Mouse (Mus musculus) heart, embryonic 16.5 days (tissue): ENCODE results near the gene Tinf2. TPM values are rescaled to one million over a fixed set of nuclear protein-coding genes. Genes with fewer than 3 reads are reported as not detected.

Experiments used
- ATAC-seq: fragments of 200-750 bp; cut with Nextera tagmentation; replicated peaks from 2 replicates; pipeline ENCODE4 v1.8.0; 2017; ENCODE audit warnings: moderate number of reproducible peaks; ENCODE audit not compliant: insufficient read depth, low FRiP score; ENCODE audit errors: extremely low read depth
- H3K27ac ChIP-seq: fragments of 300-500 bp; sonication (generic); 2 replicates; pipeline ENCODE4 v1.5.1; 2014; ENCODE audit warnings: mild to moderate bottlenecking, low read length, control low read depth, moderate library complexity
- H3K27me3 ChIP-seq: fragments of 300-500 bp; sonication (generic); 2 replicates; pipeline ENCODE4 v1.6.1; 2014; ENCODE audit warnings: low read length, mixed read lengths; ENCODE audit not compliant: control insufficient read depth, insufficient read depth
- H3K36me3 ChIP-seq: fragments of 300-500 bp; sonication (generic); 2 replicates; pipeline ENCODE4 v1.6.1; 2014; ENCODE audit not compliant: control insufficient read depth, insufficient read depth
- H3K4me1 ChIP-seq: fragments of 300-500 bp; sonication (generic); 2 replicates; pipeline ENCODE4 v1.6.1; 2014; ENCODE audit warnings: low read length, mixed read lengths; ENCODE audit not compliant: control insufficient read depth, insufficient read depth
- H3K4me2 ChIP-seq: fragments of 300-500 bp; sonication (generic); 2 replicates; pipeline ENCODE4 v1.6.1; 2014; ENCODE audit warnings: low read depth, mild to moderate bottlenecking, control low read depth, low read length
- H3K4me3 ChIP-seq: fragments of 300-500 bp; sonication (generic); 2 replicates; pipeline ENCODE4 v1.5.1; 2014; ENCODE audit warnings: mild to moderate bottlenecking, control low read depth, low read length
- H3K9ac ChIP-seq: fragments of 300-500 bp; sonication (generic); 2 replicates; pipeline ENCODE4 v1.6.1; 2014; ENCODE audit warnings: low read length, control low read depth
- H3K9me3 ChIP-seq: fragments of 300-500 bp; sonication (generic); replicated peaks from 2 replicates; pipeline ENCODE4 v1.6.1; 2016; ENCODE audit warnings: low read length; ENCODE audit not compliant: control insufficient read depth
- WGBS: fragments of 180-500 bp; shearing (Covaris S2); extraction: QIAGEN DNeasy Blood & Tissue Kit; methylation state at CpG from one replicate; pipeline ENCODE4 v1.1.7; 2014; 5-methylcytosine and 5-hydroxymethylcytosine counted together
- polyA plus RNA-seq: library from polyadenylated mRNA; unstranded; fragments of >200 nt; fragmentation: Nextera tagmentation; extraction: Ambion mirVana; gene quantifications from 2 replicates; pipeline ENCODE4 v1.2.1, GENCODE M21; 2015

Tinf2 gene
- polyA plus RNA-seq, 1 experiment from 2014 or later, result 27.5 TPM

DNA sequence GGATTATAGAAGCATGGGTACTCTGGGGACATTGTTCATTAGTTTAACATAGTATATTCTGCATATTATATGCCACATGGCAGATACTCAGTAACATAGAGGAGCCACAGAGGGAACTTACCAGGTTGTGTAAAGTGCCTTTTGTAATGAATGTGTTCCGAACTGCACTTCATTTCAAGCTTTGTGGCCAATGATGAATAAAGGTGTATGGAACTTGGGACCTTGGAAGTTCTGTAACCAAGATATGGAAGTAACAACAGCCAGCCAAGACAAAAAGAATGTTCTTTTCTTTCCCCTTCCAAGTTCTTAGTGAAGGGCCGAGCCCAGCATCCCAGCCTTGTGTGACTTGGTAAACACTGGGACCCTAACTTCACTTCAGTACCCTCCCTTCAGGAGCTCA lies 31.7 kb downstream of the Tinf2 start, which contains the start of gene Tssk4:
Tssk4 (plus strand) TSS at position 301 of the 400 bp plus-strand sequence.
- Histone ChIP-seq H3K9me3 (no peaks in the 10 kb centered on the region), H3K4me2 (no peak within 1 kb of the TSS), H3K4me3 (no peak within 1 kb of the TSS), H3K27me3 (no peaks in the 10 kb centered on the region), H3K27ac (no peak within 1 kb of the TSS), H3K4me1 (peaks cover 7% of the 10 kb centered on the region), H3K36me3 (peaks cover 3% of the 10 kb centered on the region; the same call in 1 of the 2 replicates), H3K9ac (no peak within 1 kb of the TSS)
- 88% methylated on average over 2 of the region's 2 CpGs for WGBS
- ATAC-seq, result no peak

DNA sequence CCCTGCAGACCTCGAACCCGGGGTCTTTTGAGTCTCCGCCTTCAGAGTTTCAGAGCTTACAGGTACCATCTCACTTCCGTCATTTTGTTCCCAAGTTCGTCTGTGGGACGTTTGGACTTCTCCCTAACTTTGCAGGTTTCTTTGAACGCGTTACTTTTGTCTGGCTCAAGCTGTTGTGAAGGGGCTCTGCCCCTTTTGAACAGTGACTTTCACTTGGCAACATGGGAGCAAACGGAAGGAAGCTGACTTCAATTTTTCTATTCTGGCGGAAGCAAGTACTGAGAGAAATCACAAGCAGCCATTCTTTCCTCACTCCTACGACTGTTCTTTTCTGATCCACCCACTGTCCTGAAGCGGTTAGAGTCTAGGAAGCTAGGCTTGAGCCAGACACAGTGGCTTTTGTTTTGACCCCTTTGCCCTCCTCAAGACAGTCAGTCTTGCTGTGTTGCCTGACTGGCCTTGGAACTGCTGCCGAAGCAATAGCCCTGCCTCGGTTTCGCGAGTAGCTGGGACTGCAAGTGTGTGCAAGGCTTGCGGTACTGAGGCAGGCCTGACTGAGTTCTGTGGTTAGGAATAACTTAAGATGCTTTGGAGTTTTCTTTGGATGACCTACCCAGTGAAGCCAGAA lies 37.2 kb downstream of the Tinf2 start:
- no peak for ATAC-seq

DNA sequence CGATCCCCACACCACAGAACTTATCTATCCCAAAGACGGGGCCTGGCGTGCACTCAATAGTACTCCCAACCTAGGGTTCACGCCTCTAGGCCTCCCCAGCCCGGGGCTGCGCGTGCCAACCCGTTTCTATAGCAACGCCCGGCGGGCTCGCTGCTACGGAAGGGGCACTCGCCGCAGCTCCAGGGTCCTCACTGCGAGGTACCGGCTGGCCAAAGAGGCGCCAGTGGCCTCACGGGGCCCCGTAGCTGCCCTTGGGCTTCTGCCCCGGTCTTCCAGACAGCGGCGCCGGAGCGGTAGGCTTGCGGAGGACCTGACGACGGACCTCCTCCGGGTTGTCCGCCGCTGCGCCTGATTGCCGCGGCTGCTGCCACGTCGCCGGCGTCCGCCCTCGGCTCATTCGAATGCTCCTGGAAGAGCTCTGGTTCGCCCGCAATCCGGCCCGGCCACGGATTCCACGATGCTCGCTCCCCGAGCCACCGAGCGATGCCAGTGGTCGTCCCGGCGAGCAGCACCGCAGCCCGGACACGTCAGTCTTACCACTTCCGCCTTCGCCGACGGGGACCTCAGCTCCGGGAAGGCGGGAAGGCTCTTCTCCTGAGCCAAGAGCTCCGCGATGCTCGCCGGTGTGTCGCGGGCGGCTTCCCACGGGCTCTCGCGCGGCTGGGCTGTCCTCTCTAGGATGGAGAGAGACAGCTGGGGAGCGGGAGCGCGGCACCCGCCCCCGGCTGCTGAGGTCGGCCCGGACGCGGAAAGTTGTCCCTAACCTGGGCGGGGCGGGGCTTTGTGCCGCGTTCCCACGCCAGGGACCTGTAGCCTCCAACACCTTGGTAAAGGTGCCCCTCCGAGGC lies 38.3 kb downstream of the Tinf2 start, which contains the start of gene Tm9sf1:
Tm9sf1 (minus strand) TSS at position 747 of the 848 bp plus-strand sequence.
- Histone ChIP-seq H3K4me2 (peak within 1 kb of the TSS; percentile 82), H3K9ac (peak within 1 kb of the TSS; percentile 98), H3K27me3 (no peaks in the 10 kb centered on the region), H3K36me3 (peaks cover 27% of the 10 kb centered on the region), H3K4me1 (peaks cover 19% of the 10 kb centered on the region), H3K9me3 (no peaks in the 10 kb centered on the region), H3K27ac (peak within 1 kb of the TSS; percentile 97), H3K4me3 (peak within 1 kb of the TSS; percentile 96)
- ATAC-seq, result peak; percentile 84
- WGBS, result under 1% methylated on average over 88 of the region's 89 CpGs

More for the DNA sequence above, 37.2 kb downstream of the Tinf2 start:
- Histone ChIP-seq H3K36me3 (peaks cover 23% of the 10 kb centered on the region), H3K4me2 (peak overlapping the region; percentile 82), H3K9me3 (no peaks in the 10 kb centered on the region), H3K27ac (peak overlapping the region; percentile 97), H3K9ac (peak overlapping the region; percentile 98), H3K27me3 (no peaks in the 10 kb centered on the region), H3K4me1 (peaks cover 19% of the 10 kb centered on the region), H3K4me3 (peak overlapping the region; percentile 96)
- 15% methylated on average over 17 of the region's 17 CpGs for WGBS

DNA sequence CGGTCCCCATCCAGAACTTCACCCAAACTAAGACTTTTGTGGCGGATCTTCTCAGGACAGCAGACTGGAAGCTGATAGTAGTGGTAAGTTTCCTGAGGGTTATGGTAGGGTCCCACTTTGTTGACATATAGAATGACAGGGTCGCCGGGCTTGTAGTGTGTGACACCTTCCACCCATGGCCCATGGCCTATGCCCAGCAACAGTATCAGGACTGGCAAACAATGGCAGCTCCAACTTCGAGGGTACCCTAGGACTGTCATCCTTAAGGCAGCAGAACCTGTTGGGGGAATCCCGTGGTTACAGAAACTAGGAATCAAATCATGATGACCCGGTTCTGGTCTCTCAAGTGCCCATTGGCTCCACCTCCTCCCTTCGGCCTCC lies 39.0 kb downstream of the Tinf2 start:
- peak overlapping the region; percentile 97 for H3K27ac ChIP-seq
- 17% methylated on average over 8 of the region's 8 CpGs for WGBS
- peak overlapping the region; percentile 82 for H3K4me2 ChIP-seq
- H3K4me1 ChIP-seq, result peaks cover 19% of the 10 kb centered on the region
- H3K9me3 ChIP-seq, result no peaks in the 10 kb centered on the region
- ATAC-seq, result peak; percentile 15
- H3K9ac ChIP-seq, result peak overlapping the region; percentile 98
- peaks cover 34% of the 10 kb centered on the region for H3K36me3 ChIP-seq
- H3K27me3 ChIP-seq, result no peaks in the 10 kb centered on the region
- peak overlapping the region; percentile 96 for H3K4me3 ChIP-seq

DNA sequence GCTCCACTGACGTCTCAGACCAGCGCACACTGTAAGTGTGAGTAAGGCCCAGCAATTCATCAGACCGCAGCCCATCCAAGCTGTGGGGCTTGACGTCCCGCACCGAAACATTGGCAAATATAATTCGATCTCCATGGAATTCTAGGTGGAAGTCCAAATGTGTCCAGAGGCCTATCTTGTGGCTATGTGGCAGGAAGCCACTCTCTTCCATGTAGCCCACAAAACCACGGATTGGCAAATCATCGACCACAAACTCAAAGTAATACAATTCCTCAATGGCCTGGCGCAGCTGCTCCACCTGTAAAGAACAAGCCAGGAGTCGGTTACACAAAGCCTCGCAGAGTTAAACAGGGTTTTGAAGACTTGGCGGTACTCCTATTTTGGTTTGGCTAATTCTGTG lies 40.3 kb downstream of the Tinf2 start:
- WGBS, result 93% methylated on average over 13 of the region's 13 CpGs
- ATAC-seq, result no peak
- Histone ChIP-seq H3K27me3 (no peaks in the 10 kb centered on the region), H3K36me3 (peaks cover 44% of the 10 kb centered on the region), H3K4me3 (no peak overlapping the region), H3K9me3 (no peaks in the 10 kb centered on the region), H3K4me1 (peaks cover 19% of the 10 kb centered on the region), H3K4me2 (no peak overlapping the region), H3K27ac (no peak overlapping the region), H3K9ac (no peak overlapping the region)

DNA sequence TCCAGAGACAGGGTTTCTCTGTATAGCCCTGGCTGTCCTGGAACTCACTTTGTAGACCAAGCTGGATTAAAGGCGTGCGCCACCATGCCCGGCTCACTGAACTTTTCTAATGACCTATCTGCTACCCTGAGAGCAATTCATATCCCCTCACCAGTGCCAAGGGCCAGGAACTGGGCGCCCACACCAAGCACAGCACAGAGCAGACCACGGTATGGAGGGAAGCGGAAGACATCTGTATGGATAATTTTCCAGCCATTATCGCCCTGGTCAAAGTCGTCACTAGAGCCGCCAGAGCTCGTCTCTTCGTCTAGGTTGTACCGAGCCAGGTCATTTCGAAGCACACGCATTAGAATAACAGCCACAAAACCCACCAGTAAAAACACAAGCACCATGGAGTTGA lies 40.8 kb downstream of the Tinf2 start:
- Histone ChIP-seq H3K27ac (no peak overlapping the region), H3K9me3 (no peaks in the 10 kb centered on the region), H3K4me1 (peaks cover 23% of the 10 kb centered on the region), H3K4me3 (no peak overlapping the region), H3K9ac (no peak overlapping the region), H3K4me2 (no peak overlapping the region), H3K36me3 (peaks cover 47% of the 10 kb centered on the region), H3K27me3 (no peaks in the 10 kb centered on the region)
- no peak for ATAC-seq
- 96% methylated on average over 14 of the region's 14 CpGs for WGBS

DNA sequence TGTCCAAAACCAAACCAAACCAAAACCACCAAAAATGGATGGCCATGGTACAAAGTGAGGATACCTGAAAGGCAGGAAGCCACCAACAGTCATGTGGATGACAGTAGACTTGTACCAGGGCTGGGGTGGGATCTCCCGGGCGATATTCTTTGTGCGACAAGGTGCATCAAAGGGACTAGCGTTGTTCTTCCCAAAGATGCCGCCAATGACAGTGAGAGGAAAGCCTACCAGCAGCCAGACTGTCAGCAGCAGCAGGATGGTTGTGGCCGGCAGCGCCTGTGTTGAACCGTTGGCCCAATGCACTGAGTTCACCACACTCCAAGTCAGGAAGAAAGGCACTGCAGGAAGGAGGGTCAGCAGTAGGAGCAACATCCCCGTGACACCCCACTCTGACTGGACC lies 43.8 kb downstream of the Tinf2 start, which contains the start of gene Gm49378:
Gm49378 (minus strand) TSS at position 101 of the 400 bp plus-strand sequence.
- no peak within 1 kb of the TSS for H3K27ac ChIP-seq
- no peak for ATAC-seq
- no peaks in the 10 kb centered on the region for H3K27me3 ChIP-seq
- no peak within 1 kb of the TSS for H3K4me2 ChIP-seq
- H3K4me1 ChIP-seq, result peaks cover 17% of the 10 kb centered on the region
- no peaks in the 10 kb centered on the region for H3K9me3 ChIP-seq
- 91% methylated on average over 9 of the region's 9 CpGs for WGBS
- H3K9ac ChIP-seq, result no peak within 1 kb of the TSS
- no peak within 1 kb of the TSS for H3K4me3 ChIP-seq
- H3K36me3 ChIP-seq, result peaks cover 58% of the 10 kb centered on the region

DNA sequence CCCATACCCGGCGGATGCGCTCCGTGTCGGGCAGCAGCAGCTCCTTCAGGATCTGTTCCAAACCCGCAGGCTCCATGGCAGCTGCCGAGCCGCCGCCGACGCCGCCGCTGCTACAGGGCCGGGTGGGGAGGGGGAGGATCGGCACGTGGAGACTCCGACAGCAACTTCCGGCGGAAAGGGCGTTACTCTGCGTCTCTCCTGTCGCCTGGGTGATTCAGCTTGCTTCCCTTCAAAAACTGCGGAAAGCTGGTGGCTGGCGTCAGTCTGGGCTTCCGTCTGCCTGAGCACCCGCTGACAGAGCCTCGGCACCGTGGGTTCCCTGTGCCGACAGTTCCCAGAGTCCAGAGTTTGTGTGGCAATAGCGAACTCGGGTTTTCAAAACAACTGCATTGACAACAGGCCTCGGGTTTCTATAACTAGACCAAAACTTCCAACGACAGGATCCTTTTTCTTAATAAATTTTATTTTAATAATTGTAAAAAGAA lies 46.1 kb downstream of the Tinf2 start, which contains the start of gene Ipo4:
Ipo4 (minus strand) TSS at position 435 of the 485 bp plus-strand sequence.
- Histone ChIP-seq H3K36me3 (peaks cover 71% of the 10 kb centered on the region), H3K9me3 (no peaks in the 10 kb centered on the region), H3K4me3 (peak within 1 kb of the TSS; percentile 81), H3K4me2 (peak within 1 kb of the TSS; percentile 89), H3K9ac (peak within 1 kb of the TSS; percentile 84), H3K4me1 (peaks cover 11% of the 10 kb centered on the region), H3K27me3 (no peaks in the 10 kb centered on the region), H3K27ac (peak within 1 kb of the TSS; percentile 69)
- ATAC-seq, result peak; percentile 88
- under 1% methylated on average over 33 of the region's 33 CpGs for WGBS
